19 mouse cellular contexts compared by ENCODE assay signal in genomic region chr2:83835313-83836070, GRCm38 (mm10). TPM values are rescaled to one million over a fixed set of nuclear protein-coding genes. Genes with fewer than 3 reads are reported as not detected.
DNase-seq lines count a peak whose midpoint lies in the region; ATAC-seq and TF ChIP-seq lines count a peak whose summit lies in the region.
"Had no signal": no experiment of that assay in that cellular context is flagged by ENCODE, and none has a peak within 500 bp of the region (broad histone marks: within the 10 kb centered on the region; RNA-seq: fewer than 3 reads in every experiment).

No protein-coding gene starts in this region.

- DNase-seq in brain, embryonic 14.5 days (ENCODE audit: low read depth): peak; percentile 74
- DNase-seq in hindbrain, embryonic 14.5 days (ENCODE audit: low spot score): peak; percentile 50
- DNase-seq in midbrain, embryonic 14.5 days: peak; percentile 48
- no peak for DNase-seq in thymus, postnatal 0 days (ENCODE audit: low spot score)
- DNase-seq in spleen, adult 12 weeks (ENCODE audit: low spot score): no peak
- no peak for DNase-seq in frontal cortex, postnatal 36 days (ENCODE audit: low spot score in 2 of 2)
- DNase-seq: adrenal gland, postnatal 10 days; cerebellum, adult 2 months; heart, adult 11 months; kidney, adult 8-10 months; kidney, postnatal 4 days; spleen, adult 18-20 months; thymus, postnatal 14 days had no signal

- H3K27ac ChIP-seq in forebrain, embryonic 12.5 days: peak overlapping the region; percentile 83
- H3K27ac ChIP-seq in hindbrain, embryonic 14.5 days: peak overlapping the region; percentile 87
- peak overlapping the region; percentile 69 for H3K27ac ChIP-seq in midbrain, embryonic 14.5 days (replicated peaks; ENCODE audit: low read depth, low read length)
- H3K27ac ChIP-seq: embryonic facial prominence, embryonic 13.5 days; limb, embryonic 12.5 days; liver, embryonic 14.5 days; stomach, embryonic 15.5 days had no signal

- no peaks in the 10 kb centered on the region for H3K27me3 ChIP-seq in forebrain, embryonic 12.5 days
- no peaks in the 10 kb centered on the region for H3K27me3 ChIP-seq in hindbrain, embryonic 14.5 days (ENCODE audit: control insufficient read depth, insufficient read depth, low read length)
- no peaks in the 10 kb centered on the region for H3K27me3 ChIP-seq in midbrain, embryonic 14.5 days (ENCODE audit: control insufficient read depth, insufficient read depth, low read length)
- H3K27me3 ChIP-seq: embryonic facial prominence, embryonic 13.5 days; limb, embryonic 12.5 days; stomach, embryonic 15.5 days had no signal

- H3K36me3 ChIP-seq in forebrain, embryonic 12.5 days (replicated peaks): no peaks in the 10 kb centered on the region; the same call in 1 of the 2 replicates
- H3K36me3 ChIP-seq in hindbrain, embryonic 14.5 days (replicated peaks; ENCODE audit: control insufficient read depth, insufficient read depth): no peaks in the 10 kb centered on the region
- H3K36me3 ChIP-seq in midbrain, embryonic 14.5 days (ENCODE audit: control insufficient read depth, insufficient read depth, low read length): no peaks in the 10 kb centered on the region
- H3K36me3 ChIP-seq: embryonic facial prominence, embryonic 13.5 days; limb, embryonic 12.5 days; stomach, embryonic 15.5 days had no signal

- H3K9ac ChIP-seq in forebrain, embryonic 12.5 days: no peak overlapping the region
- H3K9ac ChIP-seq in hindbrain, embryonic 14.5 days: peak overlapping the region; percentile 48; the same call in 1 of the 2 replicates
- H3K9ac ChIP-seq in midbrain, embryonic 14.5 days (replicated peaks; ENCODE audit: low read length): 0 out of 2 replicates have a peak overlapping the region, but pooled peaks have one; percentile 27
- H3K9ac ChIP-seq: embryonic facial prominence, embryonic 13.5 days; limb, embryonic 12.5 days; liver, embryonic 14.5 days; stomach, embryonic 15.5 days had no signal

- H3K9me3 ChIP-seq in forebrain, embryonic 12.5 days: no peaks in the 10 kb centered on the region
- H3K9me3 ChIP-seq in hindbrain, embryonic 14.5 days (ENCODE audit: control insufficient read depth, low read length): no peaks in the 10 kb centered on the region
- no peaks in the 10 kb centered on the region for H3K9me3 ChIP-seq in midbrain, embryonic 14.5 days (ENCODE audit: control insufficient read depth, low read length)
- H3K9me3 ChIP-seq: embryonic facial prominence, embryonic 13.5 days; limb, embryonic 12.5 days; stomach, embryonic 15.5 days had no signal

- peak; percentile 34; the same call in 1 of the 2 replicates for ATAC-seq in forebrain, embryonic 12.5 days (ENCODE audit: low FRiP score)
- ATAC-seq in hindbrain, embryonic 14.5 days (ENCODE audit: low FRiP score): peak; percentile 29; the same call in 1 of the 2 replicates
- no peak for ATAC-seq in midbrain, embryonic 14.5 days (ENCODE audit: low FRiP score, low TSS enrichment)
- no peak for ATAC-seq in frontal cortex, adult (ENCODE audit: low TSS enrichment)

- peak overlapping the region; percentile 13 for H3K4me2 ChIP-seq in forebrain, embryonic 12.5 days
- H3K4me2 ChIP-seq in hindbrain, embryonic 14.5 days (replicated peaks): peak overlapping the region; percentile 36
- H3K4me2 ChIP-seq in midbrain, embryonic 14.5 days (ENCODE audit: low read length): 0 out of 2 replicates have a peak overlapping the region, but pooled peaks have one; percentile 9
- H3K4me2 ChIP-seq: embryonic facial prominence, embryonic 13.5 days; limb, embryonic 12.5 days; stomach, embryonic 15.5 days had no signal

- no peak overlapping the region for H3K4me3 ChIP-seq in forebrain, embryonic 12.5 days (replicated peaks)
- no peak overlapping the region for H3K4me3 ChIP-seq in hindbrain, embryonic 14.5 days (replicated peaks; ENCODE audit: low read length)
- no peak overlapping the region for H3K4me3 ChIP-seq in midbrain, embryonic 14.5 days (replicated peaks; ENCODE audit: low read depth, low read length)
- H3K4me3 ChIP-seq: embryonic facial prominence, embryonic 13.5 days; limb, embryonic 12.5 days; stomach, embryonic 15.5 days had no signal

- H3K4me1 ChIP-seq in forebrain, embryonic 12.5 days: peaks cover 22% of the 10 kb centered on the region
- peaks cover 14% of the 10 kb centered on the region for H3K4me1 ChIP-seq in hindbrain, embryonic 14.5 days (replicated peaks; ENCODE audit: control insufficient read depth, insufficient read depth, low read length)
- H3K4me1 ChIP-seq in midbrain, embryonic 14.5 days (ENCODE audit: control insufficient read depth, insufficient read depth, low read length): 0 out of 2 replicates have a peak, but pooled peaks cover 5% of the 10 kb centered on the region
- H3K4me1 ChIP-seq: embryonic facial prominence, embryonic 13.5 days; limb, embryonic 12.5 days; stomach, embryonic 15.5 days had no signal

- WGBS in forebrain, embryonic 12.5 days: 18% methylated on average over 10 of the region's 10 CpGs
- 43% methylated on average over 10 of the region's 10 CpGs for WGBS in hindbrain, embryonic 14.5 days
- 37% methylated on average over 10 of the region's 10 CpGs for WGBS in midbrain, embryonic 14.5 days

- TF ChIP-seq POLR2A in brain, embryonic 14.5 days (IDR thresholded peaks at IDR 0.05; ENCODE audit: borderline replicate concordance, extremely low read depth, insufficient read depth, insufficient read length, poor library complexity, severe bottlenecking): no peak

- TF ChIP-seq CTCF in brain, embryonic 14.5 days (IDR thresholded peaks at IDR 0.05; ENCODE audit: borderline replicate concordance, extremely low read depth, insufficient read depth, insufficient read length): no peak

RNA-seq across cellular contexts. Expression of gene Fam171b, which starts 23.1 kb away (rescaled TPM):
- polyA plus RNA-seq in brain, embryonic 14.5 days (2012; rRNA removed): 37.4 and 49.8 TPM in 2 replicates
- polyA plus RNA-seq in forebrain, embryonic 12.5 days (2016; fragmentation: Nextera tagmentation; extraction: Ambion mirVana): 57.9 and 68.7 TPM in 2 replicates
- polyA plus RNA-seq in hindbrain, embryonic 14.5 days (2014; fragmentation: Nextera tagmentation; extraction: Ambion mirVana): 85.7 and 98.4 TPM in 2 replicates
- 73.5 and 91.0 TPM in 2 replicates for polyA plus RNA-seq in midbrain, embryonic 14.5 days (2014; fragmentation: Nextera tagmentation; extraction: Ambion mirVana)
- 0.60 and 0.94 TPM in 2 replicates for polyA plus RNA-seq in thymus, postnatal 0 days (2015; fragmentation: Nextera tagmentation; extraction: Ambion mirVana)

Comparison
In these comparisons a context has a peak if more than half of its experiments do, and no peak if none do; other contexts are left out.
1. DNase-seq: peak in brain, embryonic 14.5 days (single experiment), hindbrain, embryonic 14.5 days (single experiment) and midbrain, embryonic 14.5 days (single experiment); none in thymus, postnatal 0 days (single experiment), spleen, adult 12 weeks (single experiment) and frontal cortex, postnatal 36 days (0 of 2).
2. ATAC-seq: peak in forebrain, embryonic 12.5 days (single experiment) and hindbrain, embryonic 14.5 days (single experiment); none in midbrain, embryonic 14.5 days (single experiment) and frontal cortex, adult (single experiment).
3. RNA of gene Fam171b, which starts 23.1 kb away (polyA plus RNA-seq): 73.5 to 91.0 TPM in midbrain, embryonic 14.5 days, 85.7 to 98.4 TPM in hindbrain, embryonic 14.5 days, 57.9 to 68.7 TPM in forebrain, embryonic 12.5 days and 37.4 to 49.8 TPM in brain, embryonic 14.5 days; 0.60 to 0.94 TPM in thymus, postnatal 0 days; every median in the first group is over 10 times any median in the second.
4. Peak in every context shown above with its lines, with median percentiles within 50 percentile points of each other: H3K27ac ChIP-seq and H3K4me2 ChIP-seq.